Mouse (Mus musculus) gastrocnemius, adult 8-10 months (tissue): ENCODE measurements around the gene Cnbd2. TPM values are rescaled to one million over a fixed set of nuclear protein-coding genes. Genes with fewer than 3 reads are reported as not detected.

Experiments
- microRNA-seq: library from miRNA; unstranded; fragments of <30 nt; microRNA quantifications from one replicate; pipeline ENCODE4 v1.2.0, GENCODE M21; 2022
- total RNA-seq, 4 experiments: library from RNA; stranded (reverse); gene quantifications; 2 replicates each; pipeline ENCODE4 v1.2.4; 2022

Cnbd2 gene
- total RNA-seq, 4 experiments from 2014 or later: 0.74 to 1.0 (median 0.85) TPM

Small RNA genes within 50 kb of the gene (microRNA-seq; reads per million reads assigned to microRNA genes)
- gene Gm22758: not detected
- not detected for gene Gm22759

Other genes with a start within 250 kb of the Cnbd2 start
- gene Spag4, start 247.1 kb upstream of the Cnbd2 start, total RNA-seq: 1 to 10 TPM in 2 of 4 experiments, under 1 TPM in 1, not detected in 1; 0.83 to 1.2 (median 1.2) TPM
- 10 to 100 TPM in 2 of 4 experiments, 1 to 10 TPM in 2; 5.6 to 13.2 (median 9.8) TPM for gene Cpne1, start 200.3 kb upstream of the Cnbd2 start, total RNA-seq
- gene Rbm12, start 200.3 kb upstream of the Cnbd2 start, total RNA-seq: 1 to 10 TPM; 5.8 to 8.3 (median 6.9) TPM
- gene Gm28036, start 185.2 kb upstream of the Cnbd2 start, total RNA-seq: 1 to 10 TPM; 3.5 to 5.2 (median 3.9) TPM
- 100 to 1,000 TPM; 192 to 289 (median 265) TPM for gene Romo1, start 168.3 kb upstream of the Cnbd2 start, total RNA-seq
- gene Nfs1, start 168.1 kb upstream of the Cnbd2 start, total RNA-seq: 10 to 100 TPM; 85.7 to 90.2 (median 88.3) TPM
- gene Rbm39, start 132.1 kb upstream of the Cnbd2 start, total RNA-seq: 100 to 1,000 TPM in 1 of 4 experiments, 10 to 100 TPM in 3; 71.4 to 105 (median 89.2) TPM
- gene Phf20, start 115.8 kb upstream of the Cnbd2 start, total RNA-seq: 10 to 100 TPM; 21.6 to 38.5 (median 29.1) TPM
- 10 to 100 TPM; 50.0 to 68.3 (median 62.9) TPM for gene Scand1, start 405 bp downstream of the Cnbd2 start, total RNA-seq
- gene Epb41l1, start 108.6 kb downstream of the Cnbd2 start, total RNA-seq: 1 to 10 TPM; 3.0 to 6.0 (median 3.5) TPM
- gene Aar2, start 235.3 kb downstream of the Cnbd2 start, total RNA-seq: 10 to 100 TPM; 19.6 to 25.5 (median 22.0) TPM